Mouse (Mus musculus): ENCODE data around the gene Lclat1.

Lclat1 gene

DNA sequence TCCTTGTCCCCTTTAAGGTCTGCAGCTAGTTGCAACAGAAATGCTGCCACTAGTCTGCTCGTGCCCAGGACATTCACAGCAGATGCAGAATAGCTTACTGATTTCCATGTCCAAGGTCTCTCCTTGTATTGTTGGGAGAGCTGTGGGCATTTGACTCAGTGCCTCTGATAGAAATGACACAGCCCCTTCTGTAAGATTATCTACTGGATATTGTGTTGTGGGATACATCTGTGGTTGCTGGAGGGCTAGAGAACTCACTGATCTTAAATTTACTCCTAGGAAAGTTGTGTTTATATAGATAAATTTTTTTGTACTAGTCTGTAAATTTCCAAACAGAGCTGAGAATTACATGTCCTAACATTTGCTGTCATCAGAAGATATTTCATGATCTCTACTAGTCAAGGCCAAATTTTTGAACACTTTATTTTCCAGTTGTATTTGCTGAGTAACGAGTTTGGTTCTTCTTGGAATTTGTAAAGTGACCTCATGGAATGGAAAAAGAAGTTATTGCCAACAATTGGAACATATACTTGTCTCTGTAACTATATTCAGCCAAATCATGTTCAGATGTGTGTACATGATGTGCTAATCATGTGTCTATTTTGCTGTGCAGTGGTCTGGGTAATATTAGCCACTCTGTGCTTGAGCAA, 87.4 kb downstream of the Lclat1 start:
- no peak for DNase-seq (ENCODE audit: extremely low read depth, low read depth, low spot score)

DNA sequence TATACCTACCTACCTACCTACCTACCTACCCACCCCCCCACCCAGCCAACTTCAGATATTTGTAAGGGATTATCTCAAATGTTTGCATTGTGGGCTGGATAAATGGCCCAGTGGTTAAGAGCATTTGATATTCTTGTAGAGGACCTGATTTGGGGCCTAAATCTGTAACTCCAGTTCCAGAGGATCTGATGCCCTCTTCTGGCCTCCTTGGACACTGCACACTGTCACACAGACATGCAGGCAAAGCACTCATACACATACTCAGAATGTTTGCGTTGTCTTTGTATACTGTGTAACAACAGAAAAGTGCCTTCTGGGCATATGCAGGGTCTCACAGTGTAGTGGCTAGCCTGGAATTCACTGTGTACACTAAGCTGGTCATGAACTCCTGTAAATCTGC, 88.4 kb downstream of the Lclat1 start:
- no peak for DNase-seq (ENCODE audit: extremely low read depth, low read depth, low spot score)

DNA sequence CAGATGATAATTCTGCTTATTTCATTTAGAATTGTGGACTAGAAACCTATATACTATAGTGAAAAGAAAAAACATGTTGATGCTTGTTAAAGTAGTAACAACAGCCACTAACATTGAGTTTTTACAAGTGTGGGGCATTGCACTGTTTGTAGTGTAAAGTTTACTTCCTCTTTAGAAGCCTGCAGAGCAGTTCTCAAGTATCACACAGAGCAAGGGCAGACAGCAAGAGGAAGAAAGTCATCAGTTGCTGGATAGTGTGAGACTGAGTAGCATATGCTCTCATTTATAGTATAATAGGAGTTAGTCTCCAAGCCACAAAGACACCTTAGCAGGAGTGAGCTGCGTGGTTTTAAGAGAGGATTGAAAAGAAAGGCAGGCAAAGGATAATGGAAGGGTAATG, 89.9 kb downstream of the Lclat1 start:
- no peak for DNase-seq (ENCODE audit: extremely low read depth, low read depth, low spot score)

DNA sequence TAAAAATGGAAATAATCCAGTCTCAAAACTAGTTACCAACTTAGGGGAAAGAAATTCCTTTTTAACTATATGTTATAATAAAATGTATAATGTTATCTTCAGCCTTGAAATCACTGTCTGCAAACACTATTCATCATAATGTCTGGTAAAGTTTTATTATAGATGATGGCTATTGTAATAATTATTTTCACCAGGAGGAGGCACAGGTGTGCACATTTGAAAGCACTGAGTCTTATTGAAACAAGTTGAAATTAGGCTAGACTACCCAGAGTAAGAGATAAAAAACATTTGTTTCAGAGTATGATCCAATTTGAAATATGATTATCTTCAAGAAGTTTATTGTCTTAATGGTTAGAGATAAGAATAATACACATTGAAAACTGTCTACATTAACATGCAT, 91.6 kb downstream of the Lclat1 start:
- no peak for DNase-seq (ENCODE audit: extremely low read depth, low read depth, low spot score)

DNA sequence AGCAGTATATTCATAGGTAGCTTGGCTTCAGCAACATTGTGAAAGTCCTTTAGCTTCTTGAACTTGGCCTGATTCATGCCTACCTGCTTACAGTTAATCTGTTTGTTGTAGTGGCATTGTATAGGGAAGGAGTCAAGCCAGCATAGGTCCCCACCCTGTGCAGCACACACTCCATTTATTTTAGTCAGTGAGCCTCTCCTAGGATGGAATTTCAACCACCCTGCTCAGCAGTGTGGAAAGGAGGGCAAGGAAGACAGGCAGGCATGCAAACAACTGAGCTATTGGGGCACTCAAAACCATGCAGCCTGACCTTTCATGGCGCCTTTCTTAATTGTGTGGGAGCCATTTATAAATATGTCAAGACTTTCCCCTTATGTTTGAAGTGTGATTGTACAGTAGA, 92.6 kb downstream of the Lclat1 start:
- no peak for DNase-seq (ENCODE audit: extremely low read depth, low read depth, low spot score)

DNA sequence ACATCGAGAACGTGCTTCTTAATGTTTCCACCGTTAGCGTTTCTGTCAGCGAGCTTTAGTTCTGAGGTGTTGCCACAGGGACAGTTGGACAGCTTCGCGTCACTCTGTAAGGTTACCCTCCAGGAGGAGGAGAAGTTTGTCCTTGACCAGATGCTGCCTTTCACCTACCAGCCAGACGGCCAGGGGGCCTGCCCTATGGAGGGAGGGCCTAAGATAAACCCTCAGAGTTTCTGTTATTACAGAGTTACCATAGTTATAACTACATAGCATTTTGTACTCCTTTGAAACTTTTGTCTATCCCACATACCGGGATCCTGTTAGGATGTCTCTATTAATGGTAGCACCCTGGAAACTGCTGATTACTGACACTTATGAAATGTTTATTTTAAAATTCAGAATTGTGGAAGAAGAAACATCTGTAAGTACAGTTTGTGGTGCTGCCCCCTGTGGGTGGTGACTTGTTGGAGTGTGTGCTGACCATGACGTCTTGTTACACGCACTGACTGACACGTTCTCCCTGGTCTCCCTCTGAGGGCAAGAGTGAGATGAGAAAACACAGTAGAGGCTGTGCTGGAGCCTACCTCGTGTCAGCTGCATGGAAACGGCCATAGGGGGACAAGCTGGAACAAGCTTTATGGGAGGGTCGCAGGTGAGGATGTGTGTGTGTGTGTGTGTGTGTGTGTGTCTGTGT, 96.0 kb downstream of the Lclat1 start:
- no peak for DNase-seq (ENCODE audit: extremely low read depth, low read depth, low spot score)

DNA sequence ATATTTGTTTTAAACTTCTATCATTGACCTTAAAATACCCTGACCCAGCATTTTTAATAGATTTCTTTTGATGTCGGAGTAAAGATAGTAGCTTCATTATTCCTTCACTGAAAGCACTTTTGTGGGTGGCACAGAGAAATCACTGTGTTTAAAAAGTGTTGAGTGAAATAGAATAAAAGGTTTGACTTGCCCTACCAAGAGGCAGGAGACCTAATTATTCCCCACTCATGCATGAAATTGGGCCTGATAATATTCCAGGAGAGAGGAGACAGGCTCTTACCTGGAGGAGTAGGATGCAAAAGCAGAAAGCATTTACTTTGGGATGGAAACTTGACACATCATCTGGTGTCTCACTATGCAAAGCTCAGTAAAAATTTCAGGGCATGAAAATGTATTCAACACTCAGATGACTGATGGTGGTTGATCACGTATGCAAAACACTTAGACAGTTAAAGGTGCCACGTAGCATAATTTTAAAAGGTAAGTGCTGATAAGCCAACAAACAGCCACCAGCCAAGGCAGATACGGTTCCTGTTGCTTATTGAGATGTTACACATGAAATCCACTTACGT, 103.3 kb downstream of the Lclat1 start:
- DNase-seq (ENCODE audit: extremely low read depth, low read depth, low spot score): no peak

DNA sequence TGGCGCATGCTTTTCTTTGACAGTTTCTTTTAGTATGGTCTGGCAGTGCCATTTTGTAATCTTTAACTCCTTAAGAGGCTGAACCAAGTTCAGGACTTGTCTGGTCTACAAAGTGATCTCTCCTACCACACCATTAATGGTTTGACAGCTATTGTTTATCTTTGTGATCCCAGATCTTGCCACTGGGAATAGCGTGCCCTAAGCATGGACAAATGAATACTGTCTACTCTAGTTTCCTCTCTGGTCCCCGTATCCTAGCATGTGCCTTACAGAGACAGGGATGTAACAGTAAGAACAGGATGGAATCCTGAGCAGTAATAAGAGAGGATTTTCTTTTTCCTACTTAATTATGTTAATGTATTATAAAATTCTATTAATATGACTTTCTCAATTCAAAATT, 105.0 kb downstream of the Lclat1 start:
- DNase-seq (ENCODE audit: extremely low read depth, low read depth, low spot score): no peak

DNA sequence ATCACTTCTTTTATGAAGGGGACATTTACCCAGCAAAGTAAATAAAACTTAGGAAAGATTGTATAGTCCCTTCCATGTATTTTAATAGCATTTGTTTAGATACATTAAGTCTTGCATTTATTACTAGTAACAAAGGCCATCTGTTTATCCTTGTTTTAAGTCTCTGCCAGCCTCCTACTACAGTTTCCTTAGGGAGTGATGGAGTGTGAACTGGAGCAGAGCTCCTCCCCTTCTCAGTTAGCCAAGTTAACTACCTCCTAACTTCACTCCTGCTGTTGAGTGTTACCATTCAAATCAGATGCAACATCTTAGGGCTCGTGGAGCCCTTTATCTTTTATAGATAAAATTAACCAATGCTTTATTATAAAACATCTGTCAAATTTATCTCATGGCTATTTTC, 105.4 kb downstream of the Lclat1 start:
- no peak for DNase-seq (ENCODE audit: extremely low read depth, low read depth, low spot score)

DNA sequence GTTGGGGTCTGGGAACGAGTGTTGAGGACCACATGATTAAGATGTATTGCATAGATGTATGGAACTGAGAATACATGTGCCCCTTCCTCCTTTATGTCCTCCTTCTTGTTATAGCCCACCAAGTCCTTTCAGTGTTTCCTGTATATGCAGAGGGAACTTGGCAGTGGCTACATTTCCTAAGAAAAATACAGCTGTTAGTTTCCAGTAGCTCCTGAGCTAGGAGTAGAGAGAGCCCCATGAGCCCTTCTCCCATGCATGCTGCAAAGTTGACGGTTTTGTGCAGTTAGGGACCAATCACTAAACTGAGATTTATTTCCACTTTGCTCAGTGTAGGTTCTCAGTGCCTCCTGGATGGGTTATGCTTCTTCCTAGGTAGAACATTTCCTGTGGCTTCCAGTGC, 105.9 kb downstream of the Lclat1 start:
- DNase-seq (ENCODE audit: extremely low read depth, low read depth, low spot score): no peak

DNA sequence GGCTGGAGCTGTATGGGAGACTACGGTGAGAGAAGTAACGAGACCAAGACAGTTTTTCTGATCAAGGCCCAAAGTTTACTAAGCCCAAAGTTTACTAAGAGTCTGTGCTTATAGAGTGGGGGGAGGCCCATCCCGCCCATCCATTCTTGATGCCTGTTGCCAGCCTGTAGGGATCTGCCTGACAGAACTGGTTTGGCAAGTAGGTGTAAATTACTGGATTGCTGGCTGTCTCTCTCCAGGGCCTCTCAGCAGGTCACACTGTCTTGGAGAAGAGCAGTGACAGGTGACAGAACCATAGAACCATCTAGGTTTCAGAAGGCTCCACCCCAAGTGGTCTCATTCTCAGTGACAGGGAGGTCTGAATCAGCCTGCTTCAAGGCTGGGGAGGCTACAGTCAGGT, 109.5 kb downstream of the Lclat1 start:
- DNase-seq (ENCODE audit: extremely low read depth, low read depth, low spot score): no peak

DNA sequence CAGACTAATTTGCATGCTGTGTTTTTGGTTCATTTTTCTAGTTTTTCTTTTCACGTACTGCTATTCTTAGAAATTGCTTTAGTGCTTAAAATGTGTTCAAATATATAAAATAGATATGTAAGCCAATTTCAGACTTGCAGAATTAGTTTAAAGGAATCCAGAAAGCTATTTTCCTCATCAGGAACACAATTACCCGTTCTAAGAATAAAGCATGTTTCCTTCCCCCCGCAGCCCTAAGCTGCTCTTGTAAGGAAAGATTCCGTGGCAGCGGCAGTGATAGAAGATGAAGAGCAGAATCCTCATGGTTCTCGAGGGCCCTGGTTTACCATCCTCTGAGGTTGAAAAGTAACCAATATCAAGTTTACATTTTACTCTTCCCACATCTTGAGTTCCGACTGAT, 113.0 kb downstream of the Lclat1 start:
- DNase-seq (ENCODE audit: extremely low read depth, low read depth, low spot score): no peak

DNA sequence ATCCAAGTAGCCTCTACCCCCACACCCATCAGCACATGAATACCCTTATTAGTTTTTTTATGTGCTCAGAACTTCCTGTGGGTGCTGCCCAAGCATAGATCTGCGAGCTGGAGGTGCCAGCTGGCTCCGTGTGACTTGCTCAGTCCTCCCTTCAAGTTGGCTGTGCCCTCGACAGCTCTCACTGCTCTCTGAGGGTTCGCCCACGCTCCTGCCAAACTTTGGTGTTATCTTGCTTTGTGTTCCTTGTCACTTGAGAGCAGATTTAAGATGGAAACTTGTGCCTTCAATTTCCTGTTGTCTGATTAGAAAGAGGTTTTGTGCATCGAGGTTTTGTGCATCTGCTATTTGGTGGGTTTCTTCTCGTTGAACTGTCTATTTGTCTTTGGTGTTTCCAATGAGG, 114.3 kb downstream of the Lclat1 start:
- DNase-seq (ENCODE audit: extremely low read depth, low read depth, low spot score): no peak

DNA sequence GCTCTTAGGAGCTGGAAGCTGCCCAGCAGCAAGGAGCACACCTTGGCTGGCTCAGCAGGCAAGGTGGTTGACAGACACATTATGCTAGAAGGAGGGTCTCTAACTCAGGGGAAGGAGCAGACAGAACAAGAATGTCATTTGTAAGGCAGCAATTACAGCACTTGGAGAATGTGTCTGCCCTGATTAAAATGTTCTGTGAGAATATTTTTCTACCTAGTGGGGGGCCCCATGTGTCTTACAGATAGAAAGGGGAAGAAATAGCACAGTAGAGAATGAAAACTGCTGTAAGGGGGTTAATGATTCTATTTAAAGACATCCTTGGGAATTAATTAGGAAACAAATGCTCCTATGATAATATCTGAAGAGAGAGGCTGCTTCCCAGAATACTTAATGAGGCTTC, 117.7 kb downstream of the Lclat1 start:
- DNase-seq (ENCODE audit: extremely low read depth, low read depth, low spot score): no peak

DNA sequence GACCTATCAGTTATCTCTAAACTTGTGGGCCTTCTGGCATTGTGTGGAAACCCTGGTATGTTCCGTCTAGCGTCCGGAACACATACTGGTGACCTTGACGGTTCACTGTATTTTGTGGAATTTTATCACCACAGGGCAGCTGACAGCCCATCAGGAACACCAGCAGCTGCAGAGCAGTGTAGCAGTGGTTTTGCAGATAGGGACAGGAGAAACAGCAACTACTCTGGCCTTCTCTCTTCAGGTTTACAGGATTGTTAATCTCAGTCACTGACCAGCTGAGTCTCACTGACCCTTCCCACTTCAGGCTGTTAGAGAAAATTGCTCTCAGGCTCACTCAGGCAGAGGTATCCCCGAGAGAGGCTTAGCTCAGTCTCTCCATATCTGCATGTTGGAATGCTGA, 118.2 kb downstream of the Lclat1 start:
- DNase-seq (ENCODE audit: extremely low read depth, low read depth, low spot score): no peak

DNA sequence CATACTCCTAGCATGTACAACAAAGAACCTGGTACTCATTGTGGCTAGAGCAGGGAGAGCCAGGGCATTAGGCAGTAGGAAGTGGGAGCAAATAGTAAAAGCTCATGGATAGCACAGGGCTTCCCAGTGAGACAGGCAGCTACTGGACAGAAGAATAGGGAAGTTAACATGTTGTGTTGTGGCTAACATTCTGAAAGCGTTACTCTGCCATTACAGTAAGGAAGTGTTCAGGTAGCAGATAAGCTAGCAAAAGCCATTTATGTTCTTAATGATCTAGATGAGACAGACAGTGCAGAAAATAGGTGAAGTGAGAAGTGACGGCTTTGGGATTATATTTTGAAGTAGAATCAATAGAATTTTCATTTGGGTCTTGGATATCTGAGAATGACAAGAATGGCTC, 118.8 kb downstream of the Lclat1 start:
- no peak for DNase-seq (ENCODE audit: extremely low read depth, low read depth, low spot score)

DNA sequence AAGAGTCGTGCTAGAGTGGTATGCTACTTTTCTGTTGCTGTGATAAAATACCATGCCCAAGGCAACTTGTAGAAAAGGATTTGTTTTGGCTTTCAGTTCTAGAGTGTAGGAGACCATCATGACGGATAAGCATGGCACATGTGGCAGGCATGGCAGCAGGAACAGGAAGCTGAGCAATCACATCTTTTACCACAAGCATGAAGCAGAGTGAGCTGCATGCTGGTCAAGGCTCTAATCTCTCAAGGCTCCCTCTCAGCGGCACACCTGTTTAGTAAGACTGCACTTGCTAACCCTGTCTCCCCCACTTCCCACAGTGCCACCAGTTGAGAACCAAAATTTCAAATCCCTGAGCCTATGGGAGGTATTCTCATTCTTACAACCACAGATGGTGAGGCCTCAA, 119.6 kb downstream of the Lclat1 start:
- no peak for DNase-seq (ENCODE audit: extremely low read depth, low read depth, low spot score)

DNA sequence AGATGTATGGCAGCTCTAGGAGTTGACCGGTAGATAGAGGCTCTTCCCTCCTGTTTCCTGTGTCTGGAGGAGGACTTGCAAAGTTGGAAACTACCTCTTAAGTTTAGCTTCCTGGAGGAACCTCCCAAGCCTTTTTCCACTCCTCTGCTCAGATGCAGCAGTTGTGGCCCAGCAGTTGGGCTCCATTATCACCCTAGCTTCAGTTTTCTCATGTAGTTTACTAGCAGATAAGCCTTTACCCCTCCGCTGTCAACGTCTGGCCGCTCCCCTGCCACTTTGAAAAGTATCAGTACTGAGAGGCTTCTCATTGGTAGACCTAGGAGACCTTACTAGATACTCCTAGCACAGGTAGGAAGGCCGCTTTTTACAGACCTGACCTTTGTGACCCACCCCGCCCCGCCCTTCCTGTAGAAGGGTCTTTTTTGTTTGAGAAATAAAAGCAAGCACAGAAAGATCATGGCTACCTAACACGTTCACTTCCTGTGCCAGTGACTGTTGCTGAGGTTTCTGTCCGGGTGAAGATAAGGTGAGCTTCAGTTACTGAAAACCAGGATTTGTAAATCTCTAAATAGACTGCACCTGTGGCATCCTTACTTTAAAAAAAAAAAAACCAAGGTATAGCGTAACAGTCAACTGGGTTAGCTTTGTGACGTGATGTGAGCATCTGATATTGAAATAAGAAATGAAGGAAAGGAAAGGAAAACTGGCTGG, 121.8 kb downstream of the Lclat1 start:
- DNase-seq (ENCODE audit: extremely low read depth, low read depth, low spot score): no peak

DNA sequence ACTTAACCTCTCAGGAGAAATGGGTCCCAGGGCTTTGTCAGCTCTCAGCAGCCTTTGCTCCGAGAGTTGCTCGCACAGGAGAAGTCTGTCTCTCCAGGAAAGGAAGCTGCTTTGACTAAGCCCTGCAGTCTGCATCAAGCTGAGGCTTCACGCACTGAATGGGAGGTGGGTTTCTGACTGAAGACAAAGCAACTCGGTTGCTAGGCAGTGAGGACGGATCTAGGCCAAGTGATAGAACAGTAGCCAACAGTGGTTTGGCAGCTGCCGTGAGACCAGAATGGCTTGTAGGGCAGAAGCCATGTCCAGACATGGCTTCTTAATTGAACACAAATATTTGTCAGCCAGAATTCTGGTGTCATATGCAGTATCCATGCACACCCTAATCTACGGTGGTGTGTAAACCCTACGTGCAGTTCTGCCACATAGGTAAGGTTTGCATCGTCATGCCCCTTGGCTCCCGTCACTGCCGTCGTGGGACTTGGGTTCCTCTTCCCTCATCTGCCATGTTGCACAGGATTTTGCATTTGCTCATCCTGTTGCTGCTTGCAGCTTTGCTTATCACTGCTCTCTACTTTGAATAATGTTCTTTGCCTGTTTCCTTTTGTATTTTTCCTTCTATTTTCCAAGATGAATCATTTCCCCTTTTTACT, 122.7 kb downstream of the Lclat1 start:
- no peak for DNase-seq (ENCODE audit: extremely low read depth, low read depth, low spot score)

DNA sequence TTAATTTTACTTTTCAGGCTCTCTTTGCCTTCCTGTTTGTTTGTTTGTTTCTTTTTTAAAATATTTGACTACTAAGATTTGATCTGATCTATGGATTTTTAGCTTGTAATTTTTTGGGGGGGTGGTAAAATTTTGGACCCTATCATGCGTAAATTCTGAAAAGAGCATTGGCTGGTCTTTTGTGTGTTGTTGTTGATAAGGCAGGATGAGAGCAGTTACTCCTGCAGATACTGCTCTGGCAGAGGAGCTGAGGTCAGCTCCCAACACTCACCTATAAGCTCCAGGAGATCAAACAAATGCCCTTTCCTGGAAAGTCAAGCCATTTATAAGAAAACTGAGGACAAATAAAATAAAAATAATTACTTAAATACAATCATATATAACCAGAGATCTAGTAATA, 123.6 kb downstream of the Lclat1 start:
- DNase-seq (ENCODE audit: extremely low read depth, low read depth, low spot score): no peak

DNA sequence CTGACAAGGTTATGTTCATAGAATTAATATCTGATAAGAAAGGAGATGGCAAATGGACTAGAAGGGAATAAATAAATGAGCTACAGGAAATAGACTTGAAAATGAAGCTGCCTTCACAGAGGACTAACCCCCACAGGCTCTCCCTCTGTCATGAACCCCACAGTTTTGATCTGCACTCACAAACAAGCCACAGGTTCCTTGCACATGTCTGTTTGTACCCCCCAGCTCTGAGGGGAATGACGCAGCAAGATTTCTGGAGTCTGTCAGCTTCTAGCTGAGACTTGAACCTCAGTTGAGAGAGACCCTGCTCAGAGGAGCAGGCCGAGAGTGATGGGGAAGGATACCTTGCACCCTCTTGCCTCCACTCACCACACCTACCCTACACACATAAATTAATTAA, 124.8 kb downstream of the Lclat1 start:
- DNase-seq (ENCODE audit: extremely low read depth, low read depth, low spot score): no peak

DNA sequence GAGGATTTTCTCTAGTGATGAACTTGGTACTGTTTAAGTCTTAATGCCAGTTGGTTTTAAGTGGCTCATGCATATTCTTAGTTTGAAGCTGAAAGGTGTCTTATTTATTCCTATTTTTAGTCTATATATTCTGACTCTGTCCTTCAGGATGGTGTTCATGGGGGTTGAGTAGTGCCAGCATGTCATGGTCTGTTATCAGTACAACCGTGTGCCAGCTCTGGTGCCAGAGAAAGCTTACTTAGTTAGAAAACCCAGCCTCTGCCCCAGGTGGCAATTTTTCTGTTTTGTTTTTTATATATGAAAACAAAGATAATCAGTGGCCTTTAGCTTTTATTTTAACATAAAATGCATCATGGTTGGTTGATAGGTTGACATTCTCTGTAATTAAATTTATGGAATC, 126.2 kb downstream of the Lclat1 start:
- no peak for DNase-seq (ENCODE audit: extremely low read depth, low read depth, low spot score)
